Comparison of ENCODE assay signal across 14 mouse cellular contexts in the genomic region with DNA sequence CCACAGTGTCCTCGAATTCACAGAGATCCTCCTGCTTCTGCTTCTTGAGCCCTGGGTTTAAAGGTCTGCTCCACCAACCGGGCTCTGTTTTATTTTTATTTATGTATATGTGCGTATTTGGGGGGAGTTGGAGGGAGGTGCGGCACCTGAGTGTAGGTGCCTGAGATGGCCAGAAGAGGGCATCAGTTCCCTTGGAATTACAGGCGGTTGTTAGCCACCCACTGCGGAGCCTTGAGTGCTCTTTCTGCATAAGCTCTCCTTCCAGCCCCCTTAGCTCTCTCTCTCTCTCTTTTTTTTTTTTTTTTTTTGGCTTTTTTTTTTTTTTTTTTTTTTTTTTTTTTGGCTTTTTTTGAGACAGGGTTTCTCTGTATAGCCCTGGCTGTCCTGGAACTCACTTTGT. TPM values are rescaled to one million over a fixed set of nuclear protein-coding genes. Genes with fewer than 3 reads are reported as not detected.
DNase-seq lines count a peak whose midpoint lies in the region; TF ChIP-seq lines count a peak whose summit lies in the region.
"Had no signal": no experiment of that assay in that cellular context is flagged by ENCODE, and none has a peak within 500 bp of the region (broad histone marks: within the 10 kb centered on the region; RNA-seq: fewer than 3 reads in every experiment).

No protein-coding gene starts in this region.

- no peak for TF ChIP-seq POLR2A in kidney, adult 2 months (IDR thresholded peaks at IDR 0.05; ENCODE audit: low read depth, low read length)
- TF ChIP-seq POLR2A in bone marrow macrophage, adult 2 months (IDR thresholded peaks at IDR 0.05; ENCODE audit: borderline replicate concordance, low read depth, low read length), result no peak

- H3K4me3 ChIP-seq in kidney, adult 2 months (ENCODE audit: insufficient read depth, low read depth, low read length), result no peak overlapping the region
- H3K4me3 ChIP-seq in bone marrow macrophage, adult 2 months (ENCODE audit: insufficient read depth, low read length), result no peak overlapping the region
- H3K4me3 ChIP-seq: erythroblast, embryonic 14.5 days had no signal

- peaks cover 16% of the 10 kb centered on the region for H3K4me1 ChIP-seq in kidney, adult 2 months (ENCODE audit: control insufficient read depth, insufficient read depth, low read length)
- peaks cover 56% of the 10 kb centered on the region for H3K4me1 ChIP-seq in bone marrow macrophage, adult 2 months (ENCODE audit: control insufficient read depth, insufficient read depth, low read length)

- H3K36me3 ChIP-seq in kidney, adult 2 months (ENCODE audit: control insufficient read depth, insufficient read depth, low read length), result no peaks in the 10 kb centered on the region

- TF ChIP-seq CTCF in kidney, adult 2 months (conservative IDR thresholded peaks at IDR 0.05; ENCODE audit: insufficient read depth, insufficient read length, low read depth, low read length), result peak; percentile 46
- TF ChIP-seq CTCF in bone marrow macrophage, adult 2 months (IDR thresholded peaks at IDR 0.05; ENCODE audit: low read depth, low read length), result 0 out of 2 replicates have a peak, but pooled peaks have one; percentile 20

- no peaks in the 10 kb centered on the region for H3K27me3 ChIP-seq in kidney, adult 2 months (replicated peaks; ENCODE audit: control insufficient read depth, insufficient read depth, low read length)

- WGBS in kidney, adult 2 months, result 85% methylated on average over 6 of the region's 6 CpGs

- no peak for DNase-seq in kidney, adult 2 months
- no peak for DNase-seq in kidney, adult 8-10 months
- DNase-seq in thymus, postnatal 25 days, result peak; percentile 29
- DNase-seq in thymus, adult 18-20 months, result no peak
- DNase-seq in testis, postnatal 10 days (ENCODE audit: low spot score), result peak; percentile 43
- DNase-seq in layer of hippocampus, postnatal 25 days (ENCODE audit: extremely low spot score in 1 of 2, low spot score in 1 of 2), result no peak
- DNase-seq in embryo, embryonic 10 days (ENCODE audit: low spot score), result no peak
- DNase-seq: cerebellum, adult 8-10 months; gastrocnemius, postnatal 36 days; kidney, postnatal 4 days; right cerebral cortex, postnatal 14 days had no signal

- H3K27ac ChIP-seq in kidney, adult 2 months (ENCODE audit: insufficient read depth, low read depth, low read length), result no peak overlapping the region
- H3K27ac ChIP-seq in bone marrow macrophage, adult 2 months (ENCODE audit: insufficient read depth, low read depth, low read length), result peak overlapping the region; percentile 96

RNA-seq across cellular contexts. Expression of gene Ankrd52, which starts 2.5 kb away (rescaled TPM):
- 21.5 and 22.5 TPM in 2 replicates for polyA plus RNA-seq in kidney, adult 2 months (2012; rRNA removed)
- polyA plus RNA-seq in bone marrow macrophage, adult 2 months (2012; ENCODE audit: insufficient read depth, insufficient read length, missing spikeins), result 33.1 and 34.8 TPM in 2 replicates
- 10 to 100 TPM; 54.7 to 69.5 TPM for total RNA-seq in layer of hippocampus, postnatal 25 days (2021)

RNA-seq across cellular contexts. Expression of gene Coq10a, which starts 5.6 kb away (rescaled TPM):
- 58.7 and 72.3 TPM in 2 replicates for polyA plus RNA-seq in kidney, adult 2 months (2012; rRNA removed)
- polyA plus RNA-seq in bone marrow macrophage, adult 2 months (2012; ENCODE audit: insufficient read depth, insufficient read length, missing spikeins), result 40.6 and 46.1 TPM in 2 replicates
- 10 to 100 TPM; 52.9 to 53.5 TPM for total RNA-seq in layer of hippocampus, postnatal 25 days (2021)

RNA-seq across cellular contexts. Expression of gene Slc39a5, which starts 26.6 kb away (rescaled TPM):
- 114 and 137 TPM in 2 replicates for polyA plus RNA-seq in kidney, adult 2 months (2012; rRNA removed)
- not detected in 2 replicates for polyA plus RNA-seq in bone marrow macrophage, adult 2 months (2012; ENCODE audit: insufficient read depth, insufficient read length, missing spikeins)
- total RNA-seq in layer of hippocampus, postnatal 25 days (2021), result not detected
- total RNA-seq: gastrocnemius, postnatal 36 days had no signal
- polyA plus RNA-seq: hindbrain, embryonic 11.5 days had no signal

RNA-seq across cellular contexts. Expression of gene Cs, which starts 36.9 kb away (rescaled TPM):
- polyA plus RNA-seq in kidney, adult 2 months (2012; rRNA removed), result 252 and 273 TPM in 2 replicates
- 98.1 and 109 TPM in 2 replicates for polyA plus RNA-seq in bone marrow macrophage, adult 2 months (2012; ENCODE audit: insufficient read depth, insufficient read length, missing spikeins)
- 100 to 1,000 TPM; 232 to 242 TPM for total RNA-seq in layer of hippocampus, postnatal 25 days (2021)

RNA-seq across cellular contexts. Expression of gene Nabp2, which starts 36.9 kb away (rescaled TPM):
- 33.2 and 37.8 TPM in 2 replicates for polyA plus RNA-seq in kidney, adult 2 months (2012; rRNA removed)
- 47.2 and 62.7 TPM in 2 replicates for polyA plus RNA-seq in bone marrow macrophage, adult 2 months (2012; ENCODE audit: insufficient read depth, insufficient read length, missing spikeins)
- 100 to 1,000 TPM in 1 of 2 experiments, 10 to 100 TPM in 1; 96.7 to 101 TPM for total RNA-seq in layer of hippocampus, postnatal 25 days (2021)

Comparison
In these comparisons a context has a peak if more than half of its experiments do, and no peak if none do; other contexts are left out.
1. DNase-seq: peak in thymus, postnatal 25 days (single experiment) and testis, postnatal 10 days (single experiment); none in kidney, adult 2 months (single experiment), kidney, adult 8-10 months (0 of 2), thymus, adult 18-20 months (0 of 2), layer of hippocampus, postnatal 25 days (0 of 2) and embryo, embryonic 10 days (single experiment).
2. RNA of gene Slc39a5, which starts 26.6 kb away (polyA plus RNA-seq): 114 to 137 TPM in kidney, adult 2 months; not detected in bone marrow macrophage, adult 2 months; every median in the first group is over 100 times any median in the second.